In the genomic region with DNA sequence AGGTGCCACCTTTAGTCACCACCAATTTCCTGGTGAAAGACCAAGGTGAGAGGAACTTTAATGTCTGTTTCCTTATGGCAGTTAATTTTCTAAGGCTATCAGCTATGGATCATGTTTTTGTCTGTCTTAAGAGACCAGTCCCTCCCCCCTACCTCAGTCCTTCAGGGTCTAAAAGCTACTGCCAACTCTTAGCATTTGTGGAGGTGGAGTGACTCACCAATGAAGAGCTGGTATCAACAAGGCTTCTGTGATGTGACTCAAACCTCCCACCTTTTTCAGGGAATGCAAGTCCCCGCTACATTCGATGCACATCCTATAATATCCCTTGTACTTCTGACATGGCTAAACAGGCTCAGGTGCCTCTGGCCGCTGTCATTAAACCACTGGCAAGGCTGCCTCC, we compare ENCODE assay signal across 22 mouse cellular contexts.
"Had no signal": no experiment of that assay in that cellular context is flagged by ENCODE, and none has a peak within 500 bp of the region (broad histone marks: within the 10 kb centered on the region; RNA-seq: fewer than 3 reads in every experiment).

No protein-coding gene starts in this region.

- H3K9ac ChIP-seq: limb, embryonic 12.5 days; limb, embryonic 15.5 days; liver, embryonic 12.5 days; liver, embryonic 15.5 days; lung, embryonic 15.5 days; neural tube, embryonic 12.5 days; stomach, embryonic 15.5 days had no signal

- H3K9me3 ChIP-seq: limb, embryonic 12.5 days; limb, embryonic 15.5 days; liver, embryonic 12.5 days; liver, embryonic 15.5 days; lung, embryonic 15.5 days; megakaryocyte, embryonic 14.5 days; midbrain, embryonic 10.5 days; neural tube, embryonic 12.5 days; stomach, embryonic 15.5 days had no signal

- H3K4me1 ChIP-seq: limb, embryonic 12.5 days; limb, embryonic 15.5 days; lung, embryonic 15.5 days; midbrain, embryonic 10.5 days; neural tube, embryonic 12.5 days; stomach, embryonic 15.5 days had no signal

- H3K27ac ChIP-seq: kidney, postnatal 0 days; limb, embryonic 12.5 days; limb, embryonic 15.5 days; liver, embryonic 12.5 days; liver, embryonic 15.5 days; lung, embryonic 15.5 days; midbrain, embryonic 10.5 days; neural tube, embryonic 12.5 days; stomach, embryonic 15.5 days had no signal

- H3K4me2 ChIP-seq: limb, embryonic 12.5 days; limb, embryonic 15.5 days; liver, embryonic 12.5 days; liver, embryonic 15.5 days; lung, embryonic 15.5 days; neural tube, embryonic 12.5 days; stomach, embryonic 15.5 days had no signal

- H3K27me3 ChIP-seq: limb, embryonic 12.5 days; limb, embryonic 15.5 days; liver, embryonic 12.5 days; liver, embryonic 15.5 days; lung, embryonic 15.5 days; megakaryocyte, embryonic 14.5 days; neural tube, embryonic 12.5 days; stomach, embryonic 15.5 days had no signal

- H3K4me3 ChIP-seq: limb, embryonic 12.5 days; limb, embryonic 15.5 days; liver, embryonic 12.5 days; liver, embryonic 15.5 days; lung, embryonic 15.5 days; megakaryocyte, embryonic 14.5 days; midbrain, embryonic 10.5 days; neural tube, embryonic 12.5 days; stomach, embryonic 15.5 days had no signal

- ATAC-seq: intestine, postnatal 0 days; liver, embryonic 12.5 days had no signal

- DNase-seq: kidney, adult 2 months; kidney, postnatal 25 days; left cerebral cortex, postnatal 4 days; lung, adult 18-20 months; lung, postnatal 10 days; lung, postnatal 36 days; midbrain, embryonic 14.5 days; right cerebral cortex, postnatal 14 days; spleen, adult 18-20 months; thymus, adult 18-20 months; thymus, postnatal 36 days had no signal
